Mouse (Mus musculus) heart, postnatal 4 days (tissue): ENCODE data around the gene Samhd1. TPM values are rescaled to one million over a fixed set of nuclear protein-coding genes. Genes with fewer than 3 reads are reported as not detected.

ENCODE experiments used
- DNase-seq: peaks from one replicate; pipeline ENCODE4 v3.0.0; 2021
- total RNA-seq, 2 experiments: library from RNA; stranded (reverse); gene quantifications; 2 replicates each; pipeline ENCODE4 v1.2.3; 2021

Samhd1 gene
- total RNA-seq, 2 experiments from 2014 or later, result 21.8 to 22.9 TPM

- no peak for DNase-seq
These were observed 85.2 kb downstream of the Samhd1 start for GRCm38 (mm10) chr2:157049831-157050243.

GRCm38 (mm10) chr2:157048395-157049181 lies 86.5 kb downstream of the Samhd1 start:
- no peak for DNase-seq

Other genes with a start within 250 kb of the Samhd1 start
- gene Sla2, start 248.1 kb downstream of the Samhd1 start, total RNA-seq, result not detected
- gene Ndrg3, start 143.2 kb downstream of the Samhd1 start, total RNA-seq, result 10 to 100 TPM; 23.0 to 27.2 TPM
- 10 to 100 TPM; 21.5 to 24.3 TPM for gene Dsn1, start 128.1 kb downstream of the Samhd1 start, total RNA-seq
- 10 to 100 TPM; 36.9 to 39.8 TPM for gene Soga1, start 56.0 kb downstream of the Samhd1 start, total RNA-seq
- not detected for gene Tldc2, start 48.2 kb downstream of the Samhd1 start, total RNA-seq
- 10 to 100 TPM; 21.7 to 22.1 TPM for gene Rbl1, start 69.3 kb upstream of the Samhd1 start, total RNA-seq
- 100 to 1,000 TPM; 130 to 137 TPM for gene Rpn2, start 143.8 kb upstream of the Samhd1 start, total RNA-seq
- under 1 TPM; 0.07 to 0.11 TPM for gene Mroh8, start 144.3 kb upstream of the Samhd1 start, total RNA-seq
- not detected for gene Ghrh, start 212.2 kb upstream of the Samhd1 start, total RNA-seq
- 10 to 100 TPM; 35.8 to 35.9 TPM for gene Manbal, start 232.3 kb upstream of the Samhd1 start, total RNA-seq